Mouse (Mus musculus) liver, adult (tissue): ENCODE measurements around the gene Itga9.

Experiments
- GATA4 ChIP-seq: IDR thresholded peaks from 2 replicates; pipeline ENCODE4 v1.6.1; 2014; ENCODE audit warnings: mild to moderate bottlenecking, low read length; ENCODE audit not compliant: insufficient replicate concordance

The Itga9 gene

DNA sequence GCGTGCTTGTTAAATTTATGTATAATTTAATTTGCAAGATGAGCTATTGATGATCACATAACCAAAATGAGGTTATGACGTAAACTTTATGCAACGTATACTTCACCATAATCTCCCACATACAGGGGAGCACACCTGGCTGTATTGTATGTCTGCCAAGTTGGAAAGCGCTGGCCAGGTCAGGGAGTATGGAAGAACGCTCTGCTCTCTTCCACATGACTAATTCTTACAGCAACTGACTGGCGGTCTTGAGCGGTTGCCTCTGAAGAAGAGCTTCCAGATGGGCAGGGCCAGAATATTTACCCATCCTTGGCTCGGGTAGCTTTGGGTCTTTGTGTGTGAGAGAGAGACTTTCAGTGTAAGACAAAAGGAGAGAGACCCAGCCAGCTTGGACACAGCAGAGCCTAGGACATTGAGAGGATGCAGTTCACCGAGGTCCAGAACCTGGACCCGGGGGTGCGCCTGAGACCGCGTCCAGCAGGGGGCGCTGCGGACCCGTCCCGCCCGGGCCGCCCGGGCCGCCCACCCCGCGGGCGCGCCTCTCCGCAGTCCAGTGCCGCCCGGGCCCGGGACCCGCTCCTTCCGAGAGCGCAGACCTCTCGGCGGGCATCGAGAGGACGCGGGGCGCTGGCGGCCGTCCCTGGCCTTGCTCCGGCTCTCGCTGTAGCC is at the start of gene Itga9:
Gene Itga9, plus strand, starts transcription at position 543 of the 669 bp plus-strand sequence.
- TF ChIP-seq GATA4, result no peak

GRCm38 (mm10) chr9:118556951-118557780 is 49.3 kb upstream of the Itga9 start:
- TF ChIP-seq GATA4, result no peak

DNA sequence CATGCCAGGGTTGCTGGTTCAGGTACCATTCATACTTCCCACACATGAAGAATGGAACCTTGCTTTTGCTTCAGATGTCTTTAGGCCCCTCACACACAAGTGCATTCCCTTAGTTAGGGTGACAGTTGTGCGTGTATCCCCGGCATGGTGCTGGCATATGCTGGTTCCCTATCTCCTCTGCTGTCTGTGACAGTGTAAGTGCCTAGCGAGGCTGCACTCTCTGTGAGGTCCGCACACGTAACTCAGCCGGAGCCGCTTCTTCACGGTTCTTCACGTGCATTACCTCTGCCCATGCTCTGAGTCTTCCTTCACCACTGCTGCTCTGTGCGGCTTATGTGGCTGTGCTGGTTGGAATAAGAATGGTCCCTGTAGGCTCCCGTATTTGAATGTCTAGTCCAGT is 43.1 kb upstream of the Itga9 start:
- no peak for TF ChIP-seq GATA4

DNA sequence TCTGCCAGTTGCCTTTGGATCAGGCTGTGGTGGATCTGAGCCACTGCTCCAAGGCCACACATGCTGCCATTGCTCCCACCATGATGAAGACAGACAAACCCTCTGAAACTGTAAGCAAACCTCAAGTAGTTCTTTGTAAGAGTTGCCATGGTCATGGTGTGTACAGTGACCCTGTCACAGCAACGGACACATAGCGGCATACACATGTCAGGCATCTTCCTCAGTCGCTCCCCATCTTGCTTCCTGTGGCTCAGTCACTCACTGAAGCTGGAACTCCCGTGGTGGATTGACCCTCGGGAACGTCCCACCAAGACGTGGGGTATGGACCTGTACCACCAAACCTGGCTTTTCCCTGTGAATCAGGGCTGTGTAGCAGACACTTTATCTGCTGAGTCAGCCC is 42.6 kb upstream of the Itga9 start:
- no peak for TF ChIP-seq GATA4

GRCm38 (mm10) chr9:118564696-118565095 is 41.8 kb upstream of the Itga9 start:
- TF ChIP-seq GATA4, result no peak

DNA sequence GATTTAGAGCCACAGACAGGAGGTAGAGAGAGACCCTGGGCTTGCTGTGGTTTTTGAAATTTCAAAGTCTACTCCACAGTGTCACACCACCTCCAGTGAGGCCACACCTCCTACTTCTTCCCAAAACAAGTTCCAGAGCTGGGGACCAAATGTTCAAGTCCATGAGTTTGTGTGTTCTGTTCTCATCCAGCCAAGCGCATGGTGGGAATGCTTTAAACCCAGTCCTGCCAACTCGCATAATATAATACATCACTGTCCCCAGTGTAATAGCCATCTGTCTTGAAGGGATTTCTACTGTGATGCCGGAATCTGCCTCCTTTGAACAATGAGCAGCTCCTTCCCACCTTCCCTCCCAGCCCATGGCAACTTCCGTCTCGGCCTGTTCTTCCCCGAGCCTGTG is 37.2 kb upstream of the Itga9 start:
- TF ChIP-seq GATA4, result no peak

GRCm38 (mm10) chr9:118570865-118571264 is 35.6 kb upstream of the Itga9 start:
- TF ChIP-seq GATA4, result no peak

DNA sequence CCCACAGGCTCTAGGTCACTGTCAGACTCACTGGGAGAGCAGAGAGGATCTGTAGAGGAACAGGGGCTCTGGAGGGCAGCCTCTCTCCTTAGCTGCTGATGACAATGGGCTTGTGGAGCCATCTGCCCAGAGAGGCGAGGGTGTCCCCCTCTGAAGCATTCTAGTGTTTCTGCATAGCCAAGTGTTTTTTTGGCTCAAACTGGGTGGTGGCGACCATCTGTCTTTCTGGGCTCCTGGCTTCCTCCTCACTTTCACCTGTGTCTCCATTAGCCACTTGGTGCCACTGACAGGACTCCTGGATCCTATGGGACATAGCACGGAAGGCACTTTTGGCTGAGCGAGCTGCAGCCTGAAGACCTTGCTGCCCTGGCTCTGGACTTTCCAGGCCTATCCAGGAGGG is 34.8 kb upstream of the Itga9 start:
- TF ChIP-seq GATA4, result no peak

GRCm38 (mm10) chr9:118574911-118575310 is 31.6 kb upstream of the Itga9 start:
- no peak for TF ChIP-seq GATA4

DNA sequence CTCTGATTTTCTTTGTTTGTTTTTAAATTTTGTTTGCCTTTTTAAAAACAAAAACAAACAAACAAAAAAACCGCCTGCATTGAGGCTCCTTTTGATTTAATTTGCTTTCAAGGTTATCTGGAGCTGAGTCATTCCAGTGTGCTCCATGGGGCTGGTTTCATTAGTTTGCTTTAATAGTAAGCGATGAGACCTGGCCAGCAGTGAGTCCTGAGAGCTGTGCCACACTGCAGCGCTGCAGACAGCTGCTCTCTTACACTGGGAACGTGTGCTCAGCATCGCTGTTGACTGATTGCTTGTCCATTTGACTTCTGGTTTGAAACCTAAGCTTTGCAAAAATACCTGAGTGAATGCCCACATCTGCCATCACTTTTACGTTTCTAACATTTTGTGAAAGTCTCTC is 26.1 kb upstream of the Itga9 start:
- no peak for TF ChIP-seq GATA4

GRCm38 (mm10) chr9:118582757-118583156 is 23.7 kb upstream of the Itga9 start:
- no peak for TF ChIP-seq GATA4

- no peak for TF ChIP-seq GATA4
Observed at GRCm38 (mm10) chr9:118584838-118585237, 21.7 kb upstream of the Itga9 start.

GRCm38 (mm10) chr9:118585998-118586397 is 20.5 kb upstream of the Itga9 start:
- TF ChIP-seq GATA4, result no peak

- no peak for TF ChIP-seq GATA4
Observed at GRCm38 (mm10) chr9:118587115-118587514, 19.4 kb upstream of the Itga9 start.

GRCm38 (mm10) chr9:118589249-118589648 is 17.2 kb upstream of the Itga9 start:
- TF ChIP-seq GATA4, result no peak

GRCm38 (mm10) chr9:118590230-118590629 is 16.3 kb upstream of the Itga9 start:
- peak; percentile 51; the same call in 1 of the 2 replicates for TF ChIP-seq GATA4

GRCm38 (mm10) chr9:118591633-118592032 is 14.9 kb upstream of the Itga9 start:
- TF ChIP-seq GATA4, result no peak

GRCm38 (mm10) chr9:118592585-118593249 is 13.8 kb upstream of the Itga9 start:
- no peak for TF ChIP-seq GATA4
